9 mouse cellular contexts compared by ENCODE assay signal in genomic region chr5:137028561-137029272, GRCm38 (mm10). TPM values are rescaled to one million over a fixed set of nuclear protein-coding genes. Genes with fewer than 3 reads are reported as not detected.
DNase-seq lines count a peak whose midpoint lies in the region; ATAC-seq lines count a peak whose summit lies in the region.
"Had no signal": no experiment of that assay in that cellular context is flagged by ENCODE, and none has a peak within 500 bp of the region (broad histone marks: within the 10 kb centered on the region; RNA-seq: fewer than 3 reads in every experiment).

No protein-coding gene starts in this region.

- H3K36me3 ChIP-seq in kidney, embryonic 16.5 days (ENCODE audit: insufficient read depth, low read length): no peaks in the 10 kb centered on the region
- H3K36me3 ChIP-seq in forebrain, embryonic 16.5 days (ENCODE audit: control insufficient read depth, insufficient read depth): no peaks in the 10 kb centered on the region
- H3K36me3 ChIP-seq in midbrain, embryonic 16.5 days (ENCODE audit: control insufficient read depth, insufficient read depth, low read length): no peaks in the 10 kb centered on the region

- no peak for ATAC-seq in kidney, embryonic 16.5 days (ENCODE audit: low FRiP score, low TSS enrichment)
- no peak for ATAC-seq in forebrain, embryonic 16.5 days
- peak; percentile 21 for ATAC-seq in midbrain, embryonic 16.5 days

- no peak overlapping the region for H3K9ac ChIP-seq in kidney, embryonic 16.5 days (replicated peaks; ENCODE audit: low read length)
- 0 out of 2 replicates have a peak overlapping the region, but pooled peaks have one; percentile 22 for H3K9ac ChIP-seq in forebrain, embryonic 16.5 days (replicated peaks; ENCODE audit: low read depth, low read length)
- peak overlapping the region; percentile 33 for H3K9ac ChIP-seq in midbrain, embryonic 16.5 days (ENCODE audit: low read depth, low read length)

- 4% methylated on average over 28 of the region's 29 CpGs for WGBS in kidney, embryonic 16.5 days
- WGBS in forebrain, embryonic 16.5 days: 1% methylated on average over 27 of the region's 29 CpGs
- WGBS in midbrain, embryonic 16.5 days: 3% methylated on average over 27 of the region's 29 CpGs

- peaks cover 44% of the 10 kb centered on the region for H3K4me1 ChIP-seq in kidney, embryonic 16.5 days (ENCODE audit: insufficient read depth, low read length)
- peaks cover 46% of the 10 kb centered on the region for H3K4me1 ChIP-seq in forebrain, embryonic 16.5 days (replicated peaks; ENCODE audit: control insufficient read depth, insufficient read depth, low read length)
- H3K4me1 ChIP-seq in midbrain, embryonic 16.5 days (ENCODE audit: control insufficient read depth, insufficient read depth, low read length): peaks cover 31% of the 10 kb centered on the region

- no peak overlapping the region for H3K27ac ChIP-seq in kidney, embryonic 16.5 days (ENCODE audit: low read length)
- no peak overlapping the region for H3K27ac ChIP-seq in forebrain, embryonic 16.5 days (ENCODE audit: low read length)
- H3K27ac ChIP-seq in midbrain, embryonic 16.5 days (ENCODE audit: low read length): peak overlapping the region; percentile 5; the same call in 1 of the 2 replicates

- H3K4me2 ChIP-seq in kidney, embryonic 16.5 days (replicated peaks; ENCODE audit: low read depth, low read length): peak overlapping the region; percentile 6; the same call in 1 of the 2 replicates
- peak overlapping the region; percentile 100 for H3K4me2 ChIP-seq in forebrain, embryonic 16.5 days (ENCODE audit: low read length)
- peak overlapping the region; percentile 99 for H3K4me2 ChIP-seq in midbrain, embryonic 16.5 days (ENCODE audit: low read length)

- H3K4me3 ChIP-seq in kidney, embryonic 16.5 days (ENCODE audit: low read length): no peak overlapping the region
- peak overlapping the region; percentile 61 for H3K4me3 ChIP-seq in forebrain, embryonic 16.5 days (replicated peaks; ENCODE audit: low read length)
- peak overlapping the region; percentile 59 for H3K4me3 ChIP-seq in midbrain, embryonic 16.5 days (ENCODE audit: low read depth, low read length)

- H3K9me3 ChIP-seq in kidney, embryonic 16.5 days (ENCODE audit: low read length): no peaks in the 10 kb centered on the region
- H3K9me3 ChIP-seq in forebrain, embryonic 16.5 days (ENCODE audit: control insufficient read depth, low read length): no peaks in the 10 kb centered on the region
- H3K9me3 ChIP-seq in midbrain, embryonic 16.5 days (replicated peaks; ENCODE audit: control insufficient read depth, low read length, poor library complexity, severe bottlenecking): no peaks in the 10 kb centered on the region

- no peak for DNase-seq in kidney, postnatal 14 days
- DNase-seq in MN1 (ENCODE audit: low spot score): peak; percentile 58
- no peak for DNase-seq in embryo, embryonic 10.5 days (ENCODE audit: low spot score)
- no peak for DNase-seq in urinary bladder, adult 18-20 months (ENCODE audit: low spot score in 2 of 2)
- DNase-seq in heart, postnatal 4 days: no peak

- peaks cover 81% of the 10 kb centered on the region for H3K27me3 ChIP-seq in kidney, embryonic 16.5 days (ENCODE audit: insufficient read depth, low read length)
- peaks cover 60% of the 10 kb centered on the region for H3K27me3 ChIP-seq in forebrain, embryonic 16.5 days (replicated peaks; ENCODE audit: control insufficient read depth, insufficient read depth, low read length)
- peaks cover 36% of the 10 kb centered on the region for H3K27me3 ChIP-seq in midbrain, embryonic 16.5 days (ENCODE audit: control insufficient read depth, insufficient read depth, low read depth, low read length)

RNA-seq across cellular contexts. Expression of gene Vgf, which starts 2.5 kb away (rescaled TPM):
- polyA plus RNA-seq in kidney, embryonic 16.5 days (2015; fragmentation: Nextera tagmentation; extraction: Ambion mirVana): 0.24 and 0.28 TPM in 2 replicates
- 3.9 and 4.3 TPM in 2 replicates for polyA plus RNA-seq in forebrain, embryonic 16.5 days (2015; fragmentation: Nextera tagmentation; extraction: Ambion mirVana)
- 12.6 and 15.6 TPM in 2 replicates for polyA plus RNA-seq in midbrain, embryonic 16.5 days (2015; fragmentation: Nextera tagmentation; extraction: Ambion mirVana)
- not detected for total RNA-seq in heart, postnatal 4 days (2021)
- polyA plus RNA-seq: heart, embryonic 14.5 days had no signal

RNA-seq across cellular contexts. Expression of gene Ap1s1, which starts 17.2 kb away (rescaled TPM):
- polyA plus RNA-seq in kidney, embryonic 16.5 days (2015; fragmentation: Nextera tagmentation; extraction: Ambion mirVana): 201 TPM in 2 replicates
- polyA plus RNA-seq in forebrain, embryonic 16.5 days (2015; fragmentation: Nextera tagmentation; extraction: Ambion mirVana): 252 and 272 TPM in 2 replicates
- 296 and 303 TPM in 2 replicates for polyA plus RNA-seq in midbrain, embryonic 16.5 days (2015; fragmentation: Nextera tagmentation; extraction: Ambion mirVana)
- 10 to 100 TPM; 70.9 to 82.3 TPM for total RNA-seq in heart, postnatal 4 days (2021)

RNA-seq across cellular contexts. Expression of gene Znhit1, which starts 40.9 kb away (rescaled TPM):
- 90.5 and 97.7 TPM in 2 replicates for polyA plus RNA-seq in kidney, embryonic 16.5 days (2015; fragmentation: Nextera tagmentation; extraction: Ambion mirVana)
- 107 and 131 TPM in 2 replicates for polyA plus RNA-seq in forebrain, embryonic 16.5 days (2015; fragmentation: Nextera tagmentation; extraction: Ambion mirVana)
- polyA plus RNA-seq in midbrain, embryonic 16.5 days (2015; fragmentation: Nextera tagmentation; extraction: Ambion mirVana): 136 and 144 TPM in 2 replicates
- 10 to 100 TPM; 48.6 to 53.2 TPM for total RNA-seq in heart, postnatal 4 days (2021)

RNA-seq across cellular contexts. Expression of gene Plod3, which starts 41.9 kb away (rescaled TPM):
- 59.7 and 64.4 TPM in 2 replicates for polyA plus RNA-seq in kidney, embryonic 16.5 days (2015; fragmentation: Nextera tagmentation; extraction: Ambion mirVana)
- polyA plus RNA-seq in forebrain, embryonic 16.5 days (2015; fragmentation: Nextera tagmentation; extraction: Ambion mirVana): 31.6 and 36.5 TPM in 2 replicates
- 34.7 and 37.9 TPM in 2 replicates for polyA plus RNA-seq in midbrain, embryonic 16.5 days (2015; fragmentation: Nextera tagmentation; extraction: Ambion mirVana)
- 10 to 100 TPM; 46.9 to 51.8 TPM for total RNA-seq in heart, postnatal 4 days (2021)

RNA-seq across cellular contexts. Expression of gene Serpine1, which starts 43.4 kb away (rescaled TPM):
- 0.29 and 0.53 TPM in 2 replicates for polyA plus RNA-seq in kidney, embryonic 16.5 days (2015; fragmentation: Nextera tagmentation; extraction: Ambion mirVana)
- 0.11 and 0.15 TPM in 2 replicates for polyA plus RNA-seq in forebrain, embryonic 16.5 days (2015; fragmentation: Nextera tagmentation; extraction: Ambion mirVana)
- polyA plus RNA-seq in midbrain, embryonic 16.5 days (2015; fragmentation: Nextera tagmentation; extraction: Ambion mirVana): 0.25 and 0.41 TPM in 2 replicates
- 10 to 100 TPM; 13.4 to 14.0 TPM for total RNA-seq in heart, postnatal 4 days (2021)

Comparison
In these comparisons a context has a peak if more than half of its experiments do, and no peak if none do; other contexts are left out.
1. H3K4me2 ChIP-seq: peak in every context shown above with its lines; median percentile 100 in forebrain, embryonic 16.5 days; 99 in midbrain, embryonic 16.5 days; 6 in kidney, embryonic 16.5 days.